Comparison of ENCODE assay signal across 8 mouse cellular contexts in the genomic region with DNA sequence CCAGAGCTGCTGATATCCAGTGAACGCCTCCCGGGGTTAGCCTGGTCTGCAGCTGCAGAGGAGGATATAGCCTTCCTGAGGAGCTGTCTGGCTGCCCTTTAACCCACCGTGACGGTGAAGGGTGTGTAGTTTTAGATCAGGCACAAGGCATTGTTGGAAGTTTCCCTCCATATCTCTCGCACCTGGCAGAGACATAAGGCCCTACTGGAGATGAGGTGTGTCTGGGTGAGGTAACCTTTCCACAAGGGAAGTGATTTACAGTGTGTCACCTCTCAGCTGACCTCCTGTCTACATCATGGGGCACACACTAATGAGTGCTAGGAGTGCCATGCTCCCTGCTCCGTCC. TPM values are rescaled to one million over a fixed set of nuclear protein-coding genes. Genes with fewer than 3 reads are reported as not detected.
DNase-seq lines count a peak whose midpoint lies in the region; ATAC-seq lines count a peak whose summit lies in the region.

No protein-coding gene starts in this region.

- no peak overlapping the region for H3K9ac ChIP-seq in heart, embryonic 15.5 days
- H3K9ac ChIP-seq in hindbrain, embryonic 11.5 days (ENCODE audit: low read depth, low read length) = no peak overlapping the region
- peak overlapping the region; percentile 99; the same call in 1 of the 2 replicates for H3K9ac ChIP-seq in midbrain, embryonic 12.5 days (replicated peaks)

- ATAC-seq in heart, embryonic 15.5 days (replicated peaks; ENCODE audit: insufficient number of reproducible peaks, insufficient read depth, low FRiP score, low read depth) = no peak
- ATAC-seq in hindbrain, embryonic 11.5 days (ENCODE audit: low FRiP score) = no peak
- no peak for ATAC-seq in midbrain, embryonic 12.5 days (ENCODE audit: low FRiP score, low read depth)

- H3K36me3 ChIP-seq in heart, embryonic 15.5 days = no peaks in the 10 kb centered on the region
- H3K36me3 ChIP-seq in hindbrain, embryonic 11.5 days (ENCODE audit: control insufficient read depth, insufficient read depth, low read length) = no peaks in the 10 kb centered on the region
- H3K36me3 ChIP-seq in midbrain, embryonic 12.5 days = peaks cover 15% of the 10 kb centered on the region; the same call in 1 of the 2 replicates

- 73% methylated on average over 6 of the region's 6 CpGs for WGBS in heart, embryonic 15.5 days
- WGBS in hindbrain, embryonic 11.5 days = 72% methylated on average over 6 of the region's 6 CpGs
- 82% methylated on average over 6 of the region's 6 CpGs for WGBS in midbrain, embryonic 12.5 days

- no peak overlapping the region for H3K4me3 ChIP-seq in heart, embryonic 15.5 days
- peak overlapping the region; percentile 80 for H3K4me3 ChIP-seq in hindbrain, embryonic 11.5 days (ENCODE audit: low read depth, low read length)
- peak overlapping the region; percentile 88 for H3K4me3 ChIP-seq in midbrain, embryonic 12.5 days

- H3K4me1 ChIP-seq in heart, embryonic 15.5 days (replicated peaks) = peaks cover 53% of the 10 kb centered on the region
- H3K4me1 ChIP-seq in hindbrain, embryonic 11.5 days (replicated peaks; ENCODE audit: control insufficient read depth, insufficient read depth, low read length) = peaks cover 10% of the 10 kb centered on the region
- H3K4me1 ChIP-seq in midbrain, embryonic 12.5 days = peaks cover 58% of the 10 kb centered on the region

- no peak for DNase-seq in heart, postnatal 36 days
- peak; percentile 43 for DNase-seq in R1 (ENCODE audit: low read depth, low spot score)
- peak; percentile 11 for DNase-seq in hindbrain, embryonic 11.5 days (ENCODE audit: low spot score)
- no peak for DNase-seq in left cerebral cortex, postnatal 4 days
- DNase-seq in gastrocnemius, adult 18-20 months (ENCODE audit: low spot score) = no peak
- DNase-seq in right cerebral cortex, postnatal 14 days = no peak

- no peaks in the 10 kb centered on the region for H3K9me3 ChIP-seq in heart, embryonic 15.5 days (replicated peaks)
- no peaks in the 10 kb centered on the region for H3K9me3 ChIP-seq in hindbrain, embryonic 11.5 days (ENCODE audit: control insufficient read depth, low read length)
- no peaks in the 10 kb centered on the region for H3K9me3 ChIP-seq in midbrain, embryonic 12.5 days

- H3K4me2 ChIP-seq in heart, embryonic 15.5 days = peak overlapping the region; percentile 92; the same call in 1 of the 2 replicates
- H3K4me2 ChIP-seq in hindbrain, embryonic 11.5 days (replicated peaks; ENCODE audit: low read depth, low read length) = peak overlapping the region; percentile 82; the same call in 1 of the 2 replicates
- H3K4me2 ChIP-seq in midbrain, embryonic 12.5 days (replicated peaks) = peak overlapping the region; percentile 83

- H3K27ac ChIP-seq in heart, embryonic 15.5 days = no peak overlapping the region
- H3K27ac ChIP-seq in hindbrain, embryonic 11.5 days (ENCODE audit: low read depth, low read length) = 0 out of 2 replicates have a peak overlapping the region, but pooled peaks have one; percentile 90
- H3K27ac ChIP-seq in midbrain, embryonic 12.5 days (replicated peaks) = peak overlapping the region; percentile 54; the same call in 1 of the 2 replicates

- no peaks in the 10 kb centered on the region for H3K27me3 ChIP-seq in heart, embryonic 15.5 days
- H3K27me3 ChIP-seq in hindbrain, embryonic 11.5 days (ENCODE audit: control insufficient read depth, insufficient read depth, low read length) = no peaks in the 10 kb centered on the region
- no peaks in the 10 kb centered on the region for H3K27me3 ChIP-seq in midbrain, embryonic 12.5 days

- intact Hi-C loops in heart, postnatal 36 days (cut with DNase I) = no loop called here
- intact Hi-C loops in left cerebral cortex, postnatal 4 days (cut with DNase I) = no loop called here

RNA-seq across cellular contexts. Expression of a gene that starts 7.4 kb away (rescaled TPM):
- polyA plus RNA-seq in heart, embryonic 15.5 days (2015; fragmentation: Nextera tagmentation; extraction: Ambion mirVana) = 5.6 and 9.6 TPM in 2 replicates
- 1 to 10 TPM; 3.4 to 4.9 TPM for total RNA-seq in heart, postnatal 36 days (2021)
- 13.0 and 14.4 TPM in 2 replicates for polyA plus RNA-seq in hindbrain, embryonic 11.5 days (2014; fragmentation: Nextera tagmentation; extraction: Ambion mirVana)
- 33.5 and 36.6 TPM in 2 replicates for polyA plus RNA-seq in midbrain, embryonic 12.5 days (2016; fragmentation: Nextera tagmentation; extraction: Ambion mirVana)
- 10 to 100 TPM; 92.0 to 94.5 TPM for total RNA-seq in left cerebral cortex, postnatal 4 days (2021)
- total RNA-seq in gastrocnemius, adult 18-20 months (2021) = 1 to 10 TPM; 2.8 to 3.0 TPM

RNA-seq across cellular contexts. Expression of a gene that starts 58.2 kb away (rescaled TPM):
- polyA plus RNA-seq in heart, embryonic 15.5 days (2015; fragmentation: Nextera tagmentation; extraction: Ambion mirVana) = 49.7 and 62.0 TPM in 2 replicates
- 10 to 100 TPM; 21.5 to 23.1 TPM for total RNA-seq in heart, postnatal 36 days (2021)
- polyA plus RNA-seq in hindbrain, embryonic 11.5 days (2014; fragmentation: Nextera tagmentation; extraction: Ambion mirVana) = 36.2 and 37.2 TPM in 2 replicates
- 66.5 and 75.6 TPM in 2 replicates for polyA plus RNA-seq in midbrain, embryonic 12.5 days (2016; fragmentation: Nextera tagmentation; extraction: Ambion mirVana)
- 10 to 100 TPM; 66.1 to 70.3 TPM for total RNA-seq in left cerebral cortex, postnatal 4 days (2021)
- total RNA-seq in gastrocnemius, adult 18-20 months (2021) = 10 to 100 TPM; 15.2 to 15.9 TPM

Comparison
In these comparisons a context has a peak if more than half of its experiments do, and no peak if none do; other contexts are left out.
1. DNase-seq: peak in R1 (single experiment) and hindbrain, embryonic 11.5 days (single experiment); none in heart, postnatal 36 days (0 of 2), left cerebral cortex, postnatal 4 days (single experiment), gastrocnemius, adult 18-20 months (single experiment) and right cerebral cortex, postnatal 14 days (single experiment).
2. RNA of a gene that starts 7.4 kb away (total RNA-seq): 92.0 to 94.5 TPM in left cerebral cortex, postnatal 4 days; 3.4 to 4.9 TPM in heart, postnatal 36 days and 2.8 to 3.0 TPM in gastrocnemius, adult 18-20 months; every median in the first group is over 10 times any median in the second.
3. Peak in every context shown above with its lines, with median percentiles within 50 percentile points of each other: H3K4me2 ChIP-seq.